Mouse (Mus musculus) heart, adult 2 months (tissue): ENCODE measurements around the gene Ccn1. TPM values are rescaled to one million over a fixed set of nuclear protein-coding genes. Genes with fewer than 3 reads are reported as not detected.

Experiments used
- DNase-seq, 2 experiments: peaks; one replicate each; pipeline ENCODE4 v3.0.0; 2021
- H3K27ac ChIP-seq: fragments of 200-600 bp; 2 replicates; pipeline ENCODE4 v1.8.1; 2022
- H3K27me3 ChIP-seq: fragments of 200-500 bp; 2 replicates; pipeline ENCODE4 v1.6.1; 2012; ENCODE audit warnings: mild to moderate bottlenecking, low read length, inconsistent platforms, mixed read lengths; ENCODE audit not compliant: control insufficient read depth, insufficient read depth
- H3K36me3 ChIP-seq: fragments of 200-500 bp; 2 replicates; pipeline ENCODE4 v1.6.1; 2012; ENCODE audit warnings: low read length, inconsistent platforms; ENCODE audit not compliant: control insufficient read depth, insufficient read depth
- H3K4me1 ChIP-seq: fragments of 200-500 bp; 2 replicates; pipeline ENCODE4 v1.6.1; 2011; ENCODE audit warnings: low read length; ENCODE audit not compliant: control insufficient read depth, insufficient read depth
- H3K4me3 ChIP-seq: fragments of 200-600 bp; 2 replicates; pipeline ENCODE4 v1.8.1; 2022
- H3K79me2 ChIP-seq: fragments of 200-500 bp; replicated peaks from 2 replicates; pipeline ENCODE4 v1.6.1; 2012; ENCODE audit warnings: mild to moderate bottlenecking, inconsistent platforms, low read length, moderate library complexity, mixed read lengths; ENCODE audit not compliant: control insufficient read depth, insufficient read depth
- H3K9ac ChIP-seq: fragments of 200-500 bp; 2 replicates; pipeline ENCODE4 v1.6.1; 2012; ENCODE audit warnings: low read depth, mild to moderate bottlenecking, control low read depth, inconsistent platforms, low read length, mixed read lengths
- CTCF ChIP-seq: fragments of 200-600 bp; IDR thresholded peaks from 2 replicates; pipeline ENCODE4 v1.8.1; 2022; ENCODE audit warnings: antibody characterized with exemption, mild to moderate bottlenecking, moderate library complexity
- EP300 ChIP-seq: fragments of 200-500 bp; IDR thresholded peaks from 2 replicates; pipeline ENCODE4 v1.6.1; 2011; ENCODE audit warnings: low read depth, low read length, control low read depth; ENCODE audit not compliant: insufficient read depth
- POLR2A ChIP-seq: fragments of 200-500 bp; IDR thresholded peaks from 2 replicates; pipeline ENCODE4 v1.6.1; 2011; ENCODE audit warnings: mild to moderate bottlenecking, low read depth, low read length, control low read depth; ENCODE audit not compliant: insufficient read depth
- WGBS: fragments of 180-500 bp; shearing (Covaris S2); methylation state at CpG from one replicate; pipeline ENCODE4 v1.1.7; 2018; 5-methylcytosine and 5-hydroxymethylcytosine counted together
- intact Hi-C: fragments of 180-260 bp; cut with DNase I; formaldehyde crosslinking; loops from one replicate; pipeline ENCODE4 v1.15.1; 2025
- polyA plus RNA-seq: library from polyadenylated mRNA; depleted of rRNA; stranded (reverse); fragments of >200 nt; gene quantifications from 2 replicates; pipeline ENCODE4 v1.2.3, GENCODE M21; 2012; rRNA removed
- total RNA-seq, 2 experiments: library from RNA; stranded (reverse); gene quantifications; 2 replicates each; pipeline ENCODE4 v1.2.3; 2021

Gene Ccn1
- total and polyA plus RNA-seq, 3 experiments, result 39.7 to 72.1 (median 49.9) TPM

DNA sequence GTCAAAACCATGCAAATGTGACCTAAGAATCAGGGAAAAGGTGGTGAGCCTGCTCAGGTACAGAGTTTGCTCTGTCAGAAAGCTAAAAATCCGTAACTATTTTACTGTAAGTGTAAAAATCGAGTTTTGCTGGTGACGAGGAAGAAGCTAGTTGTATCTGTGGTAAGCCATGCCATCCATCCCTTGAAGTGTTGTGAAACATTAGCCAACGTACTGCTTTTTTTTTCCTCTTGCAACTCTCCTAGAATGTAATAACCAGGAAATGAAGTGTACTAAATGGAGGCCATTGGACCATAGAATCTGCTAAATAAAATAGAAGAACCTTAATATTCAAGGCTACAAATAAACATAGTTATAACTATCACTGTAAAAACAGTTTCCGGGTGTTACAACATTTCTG lies 41.5 kb downstream of the Ccn1 start:
- Histone ChIP-seq H3K27me3 (no peaks in the 10 kb centered on the region), H3K79me2 (no peaks in the 10 kb centered on the region), H3K4me3 (no peak overlapping the region), H3K27ac (no peak overlapping the region), H3K4me1 (no peaks in the 10 kb centered on the region), H3K9ac (no peak overlapping the region), H3K36me3 (no peaks in the 10 kb centered on the region)
- no peak for DNase-seq
- intact Hi-C loops, result no loop called here
- no peak for TF ChIP-seq EP300
- whole genome bisulfite sequencing, result 89% methylated on average over 5 of the region's 5 CpGs

DNA sequence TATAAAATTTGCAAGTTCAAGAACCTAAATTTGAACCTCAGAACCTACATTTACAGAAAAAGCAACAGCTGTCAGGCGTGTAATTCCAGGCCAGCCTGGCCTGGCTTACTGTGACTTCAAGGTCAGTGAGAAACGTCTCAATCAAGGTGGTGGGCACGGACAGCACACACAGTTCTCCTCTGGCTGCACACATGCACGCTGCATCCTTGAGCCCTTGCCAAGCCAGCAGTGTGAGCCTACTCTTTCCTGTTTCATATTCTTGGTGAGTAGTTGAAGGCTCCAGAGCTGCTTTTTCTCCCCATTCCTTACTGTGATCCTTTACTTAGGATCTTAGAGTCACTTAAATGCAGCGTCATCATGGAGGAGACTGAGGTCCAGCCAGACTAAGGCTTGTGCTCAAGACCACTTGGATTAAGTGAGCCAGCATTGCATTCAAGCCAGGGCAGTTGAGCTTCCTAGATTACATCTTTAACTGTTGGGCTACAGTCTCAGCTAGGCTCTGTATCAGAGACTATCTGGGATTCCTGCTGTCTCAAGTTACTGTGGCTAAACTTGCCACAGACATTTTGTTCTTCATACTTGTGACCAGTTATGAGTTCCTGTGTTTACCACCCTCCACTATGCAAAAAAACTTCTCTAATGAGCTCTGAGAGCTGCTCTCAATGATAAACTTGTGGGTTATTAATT lies 44.2 kb downstream of the Ccn1 start:
- Histone ChIP-seq H3K36me3 (no peaks in the 10 kb centered on the region), H3K27me3 (no peaks in the 10 kb centered on the region), H3K27ac (no peak overlapping the region), H3K9ac (no peak overlapping the region), H3K4me1 (no peaks in the 10 kb centered on the region), H3K4me3 (no peak overlapping the region), H3K79me2 (no peaks in the 10 kb centered on the region)
- intact Hi-C loops, result no loop called here
- WGBS, result 77% methylated on average over 5 of the region's 5 CpGs
- no peak for DNase-seq
- TF ChIP-seq EP300, result no peak
- TF ChIP-seq CTCF, result no peak
- TF ChIP-seq POLR2A, result no peak

DNA sequence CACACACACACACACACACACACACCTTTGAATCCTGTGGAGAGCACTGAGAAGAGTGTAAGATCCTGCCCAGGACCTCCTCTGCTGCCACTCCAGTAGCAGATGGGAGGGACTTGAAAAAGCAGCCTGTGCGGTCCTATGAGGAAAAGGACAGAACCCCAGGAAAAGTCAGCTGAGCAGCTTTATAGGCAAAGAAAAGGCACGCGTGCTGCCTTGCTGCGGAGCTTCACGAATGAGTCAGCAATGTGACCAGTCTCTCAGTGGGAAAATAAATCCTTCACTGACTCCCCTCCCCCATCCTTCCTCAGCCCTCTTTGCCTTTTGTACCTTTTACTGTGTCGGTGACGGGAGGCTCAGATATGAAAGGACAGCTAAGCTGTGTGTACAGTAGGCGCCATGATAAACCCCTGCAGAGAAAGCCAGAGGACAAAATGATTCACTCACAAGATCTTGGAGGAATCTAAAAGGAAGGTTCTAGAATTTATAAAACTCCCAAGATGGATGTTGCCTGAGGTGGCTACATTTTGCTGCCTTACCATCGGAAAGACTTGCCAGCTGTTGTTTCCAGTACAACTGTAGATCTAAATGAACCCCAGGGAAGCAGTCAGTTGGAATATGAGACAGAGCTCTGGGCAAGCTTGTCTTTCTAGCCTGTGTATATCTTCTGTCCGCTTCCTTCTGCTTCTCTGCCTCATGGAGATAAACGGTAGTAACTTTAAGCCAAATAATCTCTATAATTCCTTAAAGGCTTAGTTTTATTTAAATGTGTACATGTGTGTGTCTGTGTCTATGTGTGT lies 47.2 kb downstream of the Ccn1 start:
- no peak overlapping the region for H3K4me3 ChIP-seq
- H3K9ac ChIP-seq, result no peak overlapping the region
- intact Hi-C loops, result no loop called here
- H3K27me3 ChIP-seq, result no peaks in the 10 kb centered on the region
- no peaks in the 10 kb centered on the region for H3K36me3 ChIP-seq
- H3K27ac ChIP-seq, result no peak overlapping the region
- 71% methylated on average over 11 of the region's 11 CpGs for WGBS
- no peaks in the 10 kb centered on the region for H3K79me2 ChIP-seq
- H3K4me1 ChIP-seq, result no peaks in the 10 kb centered on the region
- TF ChIP-seq EP300 (no peak), POLR2A (no peak), CTCF (no peak)
- DNase-seq, result no peak

DNA sequence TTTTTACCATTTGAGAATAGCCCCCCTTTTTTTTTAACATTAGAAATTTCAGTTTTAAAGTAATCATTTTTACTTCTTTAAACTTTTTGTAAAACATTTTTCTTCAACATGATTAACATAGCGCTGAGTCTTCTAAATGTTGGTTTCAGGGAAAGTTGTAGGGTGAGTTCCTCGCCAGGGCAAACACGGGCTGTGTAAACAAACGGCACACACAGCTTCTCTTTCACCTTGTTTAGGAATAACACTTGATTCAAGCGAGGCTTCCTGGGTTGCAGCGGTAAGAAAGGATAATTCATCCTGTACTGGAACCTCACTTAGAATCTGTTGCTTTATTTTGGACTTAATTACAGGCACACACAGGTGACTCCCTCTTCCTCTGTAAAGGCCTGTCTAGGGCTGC lies 48.4 kb downstream of the Ccn1 start:
- intact Hi-C loops, result no loop called here
- H3K36me3 ChIP-seq, result no peaks in the 10 kb centered on the region
- 74% methylated on average over 6 of the region's 6 CpGs for whole genome bisulfite sequencing
- no peak overlapping the region for H3K9ac ChIP-seq
- no peak for TF ChIP-seq EP300
- TF ChIP-seq POLR2A, result no peak
- no peak for TF ChIP-seq CTCF
- H3K27me3 ChIP-seq, result no peaks in the 10 kb centered on the region
- H3K4me1 ChIP-seq, result no peaks in the 10 kb centered on the region
- H3K27ac ChIP-seq, result no peak overlapping the region
- no peak overlapping the region for H3K4me3 ChIP-seq
- H3K79me2 ChIP-seq, result no peaks in the 10 kb centered on the region
- DNase-seq, result no peak

DNA sequence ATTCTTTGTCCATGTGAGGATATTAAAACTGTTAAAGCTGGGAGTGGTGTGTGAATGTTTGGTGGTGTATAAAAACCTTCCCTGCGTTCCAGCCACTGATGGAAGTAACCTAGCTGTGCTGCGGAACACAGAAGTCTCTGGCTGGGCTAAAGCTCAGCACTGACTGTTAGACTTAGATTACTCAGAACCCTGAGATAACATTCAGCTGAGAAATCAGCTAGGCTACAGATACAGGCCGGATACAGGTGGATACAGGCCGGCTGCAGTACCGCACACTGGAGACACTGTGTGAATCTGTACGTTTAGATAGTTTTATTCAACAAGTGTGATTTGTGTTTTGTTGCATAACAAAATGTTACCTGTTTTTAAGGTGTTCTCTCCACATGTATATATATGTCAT lies 49.0 kb downstream of the Ccn1 start:
- Histone ChIP-seq H3K4me1 (no peaks in the 10 kb centered on the region), H3K79me2 (no peaks in the 10 kb centered on the region), H3K4me3 (no peak overlapping the region), H3K36me3 (no peaks in the 10 kb centered on the region), H3K27me3 (no peaks in the 10 kb centered on the region), H3K9ac (no peak overlapping the region), H3K27ac (no peak overlapping the region)
- TF ChIP-seq EP300 (no peak), POLR2A (no peak), CTCF (no peak)
- intact Hi-C loops, result no loop called here
- no peak for DNase-seq
- 72% methylated on average over 6 of the region's 6 CpGs for WGBS

DNA sequence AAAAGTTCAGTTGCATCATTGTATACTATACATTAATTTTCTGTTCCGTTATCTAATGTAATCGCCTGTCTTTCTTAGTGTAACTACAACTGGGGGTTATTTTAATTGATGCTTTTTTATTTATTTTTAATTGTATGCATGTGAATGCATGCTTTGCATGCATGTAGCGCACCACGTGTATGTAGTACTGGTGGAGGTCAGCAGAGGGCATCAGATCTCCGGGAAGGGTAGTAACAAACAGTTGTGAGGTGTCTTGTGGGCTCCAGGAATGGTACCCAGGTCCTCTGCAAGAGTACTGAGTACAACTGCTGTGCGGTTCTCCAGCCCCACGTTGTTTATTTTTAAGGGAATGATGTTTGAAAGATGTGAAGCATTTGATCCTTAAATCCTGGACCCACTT lies 50.7 kb downstream of the Ccn1 start:
- WGBS, result 97% methylated on average over 7 of the region's 7 CpGs
- H3K9ac ChIP-seq, result no peak overlapping the region
- TF ChIP-seq CTCF, result peak; percentile 37
- TF ChIP-seq EP300, result no peak
- H3K27ac ChIP-seq, result no peak overlapping the region
- no peaks in the 10 kb centered on the region for H3K27me3 ChIP-seq
- H3K4me3 ChIP-seq, result no peak overlapping the region
- intact Hi-C loops, result no loop called here
- no peaks in the 10 kb centered on the region for H3K4me1 ChIP-seq
- H3K79me2 ChIP-seq, result no peaks in the 10 kb centered on the region
- H3K36me3 ChIP-seq, result no peaks in the 10 kb centered on the region; the same call in 1 of the 2 replicates
- DNase-seq, result no peak

Other genes starting within 250 kb of the Ccn1 start
- 10 to 100 TPM; 10.3 to 10.4 TPM for gene Znhit6, start 73.8 kb downstream of the Ccn1 start, total RNA-seq
- gene Znhit6, start 73.8 kb downstream of the Ccn1 start, polyA plus RNA-seq, result 4.0 and 5.4 TPM in 2 replicates
- gene Ddah1, start 108.7 kb upstream of the Ccn1 start, total RNA-seq, result 1 to 10 TPM; 5.4 to 5.9 TPM
- 4.5 and 15.8 TPM in 2 replicates for gene Ddah1, start 108.7 kb upstream of the Ccn1 start, polyA plus RNA-seq